Mouse (Mus musculus): Measurements from ENCODE around the gene Bbs2. TPM values are rescaled to one million over a fixed set of nuclear protein-coding genes. Genes with fewer than 3 reads are reported as not detected.

Gene Bbs2
- polyA plus RNA-seq, 1 experiment from 2014 or later, result 16.0 TPM

DNA sequence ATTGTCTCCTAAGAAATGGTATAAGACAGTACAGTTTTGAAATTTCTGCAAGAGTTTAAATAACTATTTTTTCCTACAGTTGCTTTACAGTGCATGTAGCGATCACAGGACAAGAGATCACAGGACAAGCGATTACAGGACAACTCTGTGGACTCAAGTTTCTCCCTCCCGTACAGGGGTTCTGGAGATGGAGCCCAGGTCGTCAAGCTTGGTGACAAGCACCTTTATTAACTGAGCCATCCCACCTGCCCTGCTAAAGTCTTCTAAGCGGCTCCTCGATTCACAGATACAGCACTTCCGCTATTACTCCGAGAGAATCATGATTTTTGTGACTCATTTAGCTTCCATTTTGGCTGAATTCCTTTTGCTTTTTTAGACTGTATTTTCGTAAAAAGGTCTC lies 69.0 kb downstream of the Bbs2 start:
- H3K4me1 ChIP-seq, result peaks cover 14% of the 10 kb centered on the region
- no peaks in the 10 kb centered on the region for H3K27me3 ChIP-seq (ENCODE audit: low read depth, poor library complexity, severe bottlenecking)
- no peak for DNase-seq (ENCODE audit: low spot score)
- H3K36me3 ChIP-seq, result peaks cover 73% of the 10 kb centered on the region
- H3K4me3 ChIP-seq, result no peak overlapping the region
- no peaks in the 10 kb centered on the region for H3K9me3 ChIP-seq (replicated peaks)
- no peak overlapping the region for H3K27ac ChIP-seq (replicated peaks)
- whole genome bisulfite sequencing, result 97% methylated on average over 9 of the region's 9 CpGs

DNA sequence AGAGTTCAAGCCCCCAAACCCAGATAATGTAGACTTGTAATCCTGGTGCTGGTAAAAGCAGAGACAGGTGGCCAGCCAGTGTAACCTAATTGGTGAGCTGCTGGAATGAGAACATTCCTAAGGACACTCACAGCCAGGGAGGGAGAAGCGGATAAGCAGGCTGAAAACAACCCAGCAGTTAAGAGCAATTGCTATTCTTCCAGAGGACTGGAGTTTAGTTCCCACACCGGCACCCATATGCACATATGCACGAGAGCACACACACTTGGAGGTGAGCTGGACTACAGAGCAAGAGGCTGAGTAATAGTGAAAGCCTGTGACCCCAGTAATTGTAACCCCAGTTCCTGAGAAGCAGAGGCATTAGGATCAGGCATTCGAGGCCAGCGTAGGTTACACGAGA lies 74.8 kb downstream of the Bbs2 start:
- Histone ChIP-seq H3K27me3 (ENCODE audit: low read depth, poor library complexity, severe bottlenecking) (no peaks in the 10 kb centered on the region), H3K36me3 (peaks cover 94% of the 10 kb centered on the region), H3K4me3 (no peak overlapping the region), H3K4me1 (no peaks in the 10 kb centered on the region), H3K9me3 (replicated peaks) (no peaks in the 10 kb centered on the region), H3K27ac (replicated peaks) (no peak overlapping the region)
- WGBS, result 97% methylated on average over 6 of the region's 6 CpGs
- DNase-seq (ENCODE audit: low spot score), result no peak

Other genes starting within 250 kb of the Bbs2 start
- 47.0 and 50.8 TPM in 2 replicates for gene Amfr, start 86.1 kb downstream of the Bbs2 start, polyA plus RNA-seq (2016; fragmentation: Nextera tagmentation; extraction: Ambion mirVana)
- 181 and 182 TPM in 2 replicates for gene Nudt21, start 61.9 kb downstream of the Bbs2 start, polyA plus RNA-seq (2016; fragmentation: Nextera tagmentation; extraction: Ambion mirVana)
- gene Ogfod1, start 61.7 kb downstream of the Bbs2 start, polyA plus RNA-seq (2016; fragmentation: Nextera tagmentation; extraction: Ambion mirVana), result 10.8 and 11.6 TPM in 2 replicates
- not detected in 2 replicates for gene Mt4, start 38.3 kb upstream of the Bbs2 start, polyA plus RNA-seq (2016; fragmentation: Nextera tagmentation; extraction: Ambion mirVana)
- 6.8 and 7.5 TPM in 2 replicates for gene Mt3, start 53.7 kb upstream of the Bbs2 start, polyA plus RNA-seq (2016; fragmentation: Nextera tagmentation; extraction: Ambion mirVana)
- gene Mt2, start 73.7 kb upstream of the Bbs2 start, polyA plus RNA-seq (2016; fragmentation: Nextera tagmentation; extraction: Ambion mirVana), result 32.3 and 55.8 TPM in 2 replicates
- 131 and 201 TPM in 2 replicates for gene Mt1, start 80.2 kb upstream of the Bbs2 start, polyA plus RNA-seq (2016; fragmentation: Nextera tagmentation; extraction: Ambion mirVana)
- 133 and 142 TPM in 2 replicates for gene Nup93, start 115.6 kb upstream of the Bbs2 start, polyA plus RNA-seq (2016; fragmentation: Nextera tagmentation; extraction: Ambion mirVana)
- not detected in 2 replicates for gene Slc12a3, start 230.3 kb upstream of the Bbs2 start, polyA plus RNA-seq (2016; fragmentation: Nextera tagmentation; extraction: Ambion mirVana)